Mouse (Mus musculus): ENCODE results near the gene Atp6v0a1.

DNA sequence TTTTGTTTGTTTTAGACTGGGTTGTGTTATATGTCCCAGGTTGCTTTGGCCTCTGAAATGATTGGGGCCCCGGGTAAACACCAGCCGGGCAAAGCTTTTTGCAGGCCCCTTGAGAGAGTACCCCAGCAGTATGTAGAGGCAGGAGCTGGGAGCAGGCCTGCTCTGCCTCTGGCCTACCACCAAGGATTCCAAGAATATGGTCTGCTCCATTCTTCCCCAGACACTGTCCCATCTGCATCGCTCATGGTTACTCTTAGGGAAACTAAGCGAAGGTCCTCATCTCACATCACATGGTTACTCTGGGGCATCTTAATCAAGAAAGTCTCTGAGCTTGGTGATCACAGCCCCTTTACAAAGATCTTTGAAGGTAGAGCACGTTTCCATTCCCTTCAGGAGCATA is 40.8 kb upstream of the Atp6v0a1 start:
- no peak for TF ChIP-seq CTCF (IDR thresholded peaks at IDR 0.05; ENCODE audit: low read depth, low read length)
- no peak for TF ChIP-seq POLR2A (IDR thresholded peaks at IDR 0.05; ENCODE audit: extremely low read depth, insufficient read depth, low read length)

Measured in liver, adult 2 months (tissue).